Mouse (Mus musculus) thymus, adult 2 months (tissue): Measurements from ENCODE around the gene Fanci. TPM values are rescaled to one million over a fixed set of nuclear protein-coding genes. Genes with fewer than 3 reads are reported as not detected.

Experiments used
- DNase-seq: peaks from one replicate; pipeline ENCODE4 v3.0.0; 2021
- H3K27ac ChIP-seq: fragments of 200-500 bp; 2 replicates; pipeline ENCODE4 v1.5.1; 2012; ENCODE audit warnings: low read length, control low read depth; ENCODE audit not compliant: control insufficient read depth, insufficient read depth
- H3K27me3 ChIP-seq: fragments of 200-500 bp; 2 replicates; pipeline ENCODE4 v1.6.1; 2012; ENCODE audit warnings: mild to moderate bottlenecking, low read length, moderate library complexity, mixed read lengths; ENCODE audit not compliant: control insufficient read depth, insufficient read depth
- H3K36me3 ChIP-seq: fragments of 200-500 bp; 2 replicates; pipeline ENCODE4 v1.6.1; 2012; ENCODE audit warnings: mild to moderate bottlenecking, low read length, moderate library complexity; ENCODE audit not compliant: control insufficient read depth, insufficient read depth
- H3K4me1 ChIP-seq: fragments of 200-500 bp; replicated peaks from 2 replicates; pipeline ENCODE4 v1.6.1; 2012; ENCODE audit warnings: low read length; ENCODE audit not compliant: control insufficient read depth, insufficient read depth
- H3K4me3 ChIP-seq: fragments of 200-500 bp; 2 replicates; pipeline ENCODE4 v1.5.1; 2012; ENCODE audit warnings: mild to moderate bottlenecking, low read length, control low read depth, moderate library complexity; ENCODE audit not compliant: control insufficient read depth, insufficient read depth
- CTCF ChIP-seq: fragments of 200-500 bp; IDR thresholded peaks from 2 replicates; pipeline ENCODE4 v1.5.1; 2012; ENCODE audit warnings: mild to moderate bottlenecking, control low read depth, low read length, moderate library complexity, borderline replicate concordance; ENCODE audit not compliant: control insufficient read depth, poor library complexity, insufficient read depth; ENCODE audit errors: extremely low read depth
- POLR2A ChIP-seq: fragments of 200-500 bp; IDR thresholded peaks from 2 replicates; pipeline ENCODE4 v1.6.1; 2012; ENCODE audit warnings: mild to moderate bottlenecking, low read length, control low read depth, moderate library complexity; ENCODE audit not compliant: control insufficient read depth, poor library complexity, insufficient read depth; ENCODE audit errors: extremely low read depth
- WGBS: fragments of 180-500 bp; shearing (Covaris S2); methylation state at CpG from one replicate; pipeline ENCODE4 v1.1.7; 2018; 5-methylcytosine and 5-hydroxymethylcytosine counted together
- polyA plus RNA-seq: library from polyadenylated mRNA; depleted of rRNA; stranded (reverse); fragments of >200 nt; gene quantifications from 2 replicates; pipeline ENCODE4 v1.2.3, GENCODE M21; 2012; rRNA removed

Gene Fanci
- 7.8 and 10.1 TPM in 2 replicates for polyA plus RNA-seq

- H3K36me3 ChIP-seq, result no peaks in the 10 kb centered on the region
- under 1% methylated on average over 44 of the region's 44 CpGs for WGBS
- peaks cover 2% of the 10 kb centered on the region for H3K4me1 ChIP-seq
- TF ChIP-seq CTCF (peak; percentile 33; the same call in 1 of the 2 replicates), POLR2A (peak; percentile 32; the same call in 1 of the 2 replicates)
- H3K27ac ChIP-seq, result peak within 1 kb of the TSS; percentile 72
- peak; percentile 94 for DNase-seq
- H3K27me3 ChIP-seq, result no peaks in the 10 kb centered on the region
- H3K4me3 ChIP-seq, result peak within 1 kb of the TSS; percentile 83
Measured at GRCm38 (mm10) chr7:79391883-79392649, at the start of gene Fanci. Gene Fanci, plus strand, starts transcription at chr7:79391929.

GRCm38 (mm10) chr7:79345902-79346301, 45.8 kb upstream of the Fanci start:
- TF ChIP-seq POLR2A (no peak), CTCF (no peak)
- 65% methylated on average over 4 of the region's 4 CpGs for WGBS
- H3K4me3 ChIP-seq, result no peak overlapping the region
- no peaks in the 10 kb centered on the region for H3K27me3 ChIP-seq
- H3K36me3 ChIP-seq, result peaks cover 6% of the 10 kb centered on the region; the same call in 1 of the 2 replicates
- no peak overlapping the region for H3K27ac ChIP-seq
- H3K4me1 ChIP-seq, result no peaks in the 10 kb centered on the region
- peak; percentile 46 for DNase-seq

GRCm38 (mm10) chr7:79346555-79347075, 45.1 kb upstream of the Fanci start:
- H3K4me1 ChIP-seq, result no peaks in the 10 kb centered on the region
- DNase-seq, result no peak
- no peaks in the 10 kb centered on the region for H3K27me3 ChIP-seq
- TF ChIP-seq POLR2A, result no peak
- TF ChIP-seq CTCF, result no peak
- WGBS, result 93% methylated on average over 8 of the region's 8 CpGs
- peaks cover 6% of the 10 kb centered on the region; the same call in 1 of the 2 replicates for H3K36me3 ChIP-seq
- no peak overlapping the region for H3K4me3 ChIP-seq
- no peak overlapping the region for H3K27ac ChIP-seq

- no peak overlapping the region for H3K4me3 ChIP-seq
- H3K36me3 ChIP-seq, result peaks cover 6% of the 10 kb centered on the region; the same call in 1 of the 2 replicates
- H3K4me1 ChIP-seq, result no peaks in the 10 kb centered on the region
- WGBS, result 95% methylated on average over 13 of the region's 13 CpGs
- TF ChIP-seq CTCF, result no peak
- TF ChIP-seq POLR2A, result no peak
- no peaks in the 10 kb centered on the region for H3K27me3 ChIP-seq
- no peak for DNase-seq
- H3K27ac ChIP-seq, result no peak overlapping the region
Measured at GRCm38 (mm10) chr7:79347108-79347813, 44.5 kb upstream of the Fanci start.

GRCm38 (mm10) chr7:79348816-79349215, 42.9 kb upstream of the Fanci start:
- no peaks in the 10 kb centered on the region for H3K27me3 ChIP-seq
- 98% methylated on average over 8 of the region's 8 CpGs for WGBS
- no peaks in the 10 kb centered on the region for H3K4me1 ChIP-seq
- H3K4me3 ChIP-seq, result no peak overlapping the region
- H3K27ac ChIP-seq, result no peak overlapping the region
- H3K36me3 ChIP-seq, result peaks cover 8% of the 10 kb centered on the region
- no peak for DNase-seq
- no peak for TF ChIP-seq POLR2A
- no peak for TF ChIP-seq CTCF

- Histone ChIP-seq H3K27ac (no peak overlapping the region), H3K36me3 (peaks cover 16% of the 10 kb centered on the region), H3K4me1 (no peaks in the 10 kb centered on the region), H3K27me3 (no peaks in the 10 kb centered on the region), H3K4me3 (no peak overlapping the region)
- TF ChIP-seq POLR2A, result no peak
- no peak for TF ChIP-seq CTCF
- peak; percentile 71 for DNase-seq
- 59% methylated on average over 12 of the region's 12 CpGs for WGBS
Measured at GRCm38 (mm10) chr7:79349738-79350386, 41.9 kb upstream of the Fanci start.
